In genomic region chr4:37338376-37338775, GRCm38 (mm10) we compare ENCODE assay signal across 28 mouse cellular contexts.
"Had no signal": no experiment of that assay in that cellular context is flagged by ENCODE, and none has a peak within 500 bp of the region (broad histone marks: within the 10 kb centered on the region; RNA-seq: fewer than 3 reads in every experiment).

No protein-coding gene starts in this region.

- H3K9me3 ChIP-seq: embryonic facial prominence, embryonic 10.5 days; embryonic facial prominence, embryonic 12.5 days; embryonic facial prominence, embryonic 13.5 days; embryonic facial prominence, embryonic 15.5 days; forebrain, embryonic 10.5 days; forebrain, embryonic 12.5 days; forebrain, embryonic 15.5 days had no signal

- H3K4me3 ChIP-seq: embryonic facial prominence, embryonic 10.5 days; embryonic facial prominence, embryonic 12.5 days; embryonic facial prominence, embryonic 13.5 days; embryonic facial prominence, embryonic 15.5 days; erythroblast, embryonic 14.5 days; forebrain, embryonic 10.5 days; forebrain, embryonic 12.5 days; forebrain, embryonic 13.5 days; forebrain, embryonic 15.5 days; gastrocnemius, adult 2 months; heart, adult 2 months had no signal

- DNase-seq: cerebellum, adult 18-20 months; cerebellum, adult 2 months; cerebellum, adult 8-10 months; cerebellum, adult 9-10 months; cerebellum, adult 9-11 months; cerebellum, postnatal 10 days; cerebellum, postnatal 14 days; cerebellum, postnatal 36 days; embryo, embryonic 11 days; forebrain, postnatal 0 days; gastrocnemius, adult 2 months; gastrocnemius, postnatal 10 days; gastrocnemius, postnatal 14 days; gastrocnemius, postnatal 25 days; gastrocnemius, postnatal 36 days; heart, adult 18-20 months; heart, adult 2 months had no signal

- H3K36me3 ChIP-seq: embryonic facial prominence, embryonic 10.5 days; embryonic facial prominence, embryonic 12.5 days; embryonic facial prominence, embryonic 13.5 days; embryonic facial prominence, embryonic 15.5 days; forebrain, embryonic 10.5 days; forebrain, embryonic 12.5 days; forebrain, embryonic 15.5 days had no signal

- H3K4me1 ChIP-seq: embryonic facial prominence, embryonic 10.5 days; embryonic facial prominence, embryonic 12.5 days; embryonic facial prominence, embryonic 13.5 days; embryonic facial prominence, embryonic 15.5 days; forebrain, embryonic 10.5 days; forebrain, embryonic 12.5 days; forebrain, embryonic 13.5 days; forebrain, embryonic 15.5 days had no signal

- H3K27me3 ChIP-seq: embryonic facial prominence, embryonic 12.5 days; embryonic facial prominence, embryonic 13.5 days; embryonic facial prominence, embryonic 15.5 days; forebrain, embryonic 12.5 days; forebrain, embryonic 13.5 days; forebrain, embryonic 15.5 days had no signal

- H3K27ac ChIP-seq: embryonic facial prominence, embryonic 10.5 days; embryonic facial prominence, embryonic 12.5 days; embryonic facial prominence, embryonic 13.5 days; embryonic facial prominence, embryonic 15.5 days; forebrain, embryonic 10.5 days; forebrain, embryonic 12.5 days; forebrain, embryonic 13.5 days; forebrain, embryonic 15.5 days; gastrocnemius, adult 2 months; heart, adult 2 months had no signal

- ATAC-seq: forebrain, embryonic 13.5 days; forebrain, embryonic 14.5 days; forebrain, embryonic 15.5 days; forebrain, embryonic 16.5 days; forebrain, postnatal 0 days had no signal
